ENCODE assay signal across 8 mouse cellular contexts in the genomic region with DNA sequence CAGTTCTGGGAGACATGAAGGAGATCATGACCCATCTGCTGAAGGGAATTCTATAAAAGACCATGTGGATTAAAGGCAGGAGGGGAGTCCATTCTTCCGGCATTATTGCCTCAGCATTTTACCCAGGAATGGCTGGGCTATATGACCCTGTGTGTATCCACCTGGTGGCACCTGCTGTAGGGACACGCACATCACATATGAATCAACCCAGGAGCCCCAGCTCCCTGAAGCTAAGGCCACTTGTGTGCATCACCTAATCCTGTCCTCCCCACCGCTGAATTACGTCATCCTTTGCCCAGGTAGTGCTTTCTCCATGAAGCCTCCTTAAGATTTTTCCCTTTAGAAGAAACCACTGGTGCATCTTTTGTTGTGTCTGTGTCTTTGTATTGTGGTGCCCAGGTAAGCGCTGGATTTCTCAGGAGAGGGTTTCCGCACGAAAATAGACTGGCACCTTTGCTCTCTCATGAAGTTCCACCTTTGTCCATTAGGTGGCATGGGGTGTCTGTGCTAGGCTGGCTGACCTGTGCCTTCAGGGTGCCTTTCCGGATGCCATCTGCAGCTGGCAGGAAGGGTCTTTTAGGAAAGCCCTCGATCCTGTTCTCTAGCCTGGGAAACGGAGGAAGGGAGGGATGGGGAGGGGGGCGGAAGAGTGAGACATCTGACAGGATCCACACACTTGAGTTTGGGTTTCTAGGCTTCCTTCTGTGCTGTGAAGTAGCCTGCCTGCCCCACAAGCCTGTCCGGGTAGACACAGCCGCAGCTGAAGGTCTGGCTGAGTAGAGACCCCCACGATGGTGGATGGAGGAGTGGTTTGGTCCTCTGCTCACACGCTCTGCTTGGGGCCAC. TPM values are rescaled to one million over a fixed set of nuclear protein-coding genes. Genes with fewer than 3 reads are reported as not detected.
DNase-seq lines count a peak whose midpoint lies in the region; ATAC-seq and TF ChIP-seq lines count a peak whose summit lies in the region.

No protein-coding gene starts in this region.

- peak; percentile 81 to 83 for DNase-seq in B cell, adult 2 months
- DNase-seq in embryo, embryonic 10 days (ENCODE audit: low spot score), result peak; percentile 86
- peak; percentile 51 to 64 for DNase-seq in heart, adult 9 months (ENCODE audit: low spot score in 2 of 2)
- peak; percentile 55 to 75 for DNase-seq in kidney, adult 8-10 months
- DNase-seq in liver, embryonic 14.5 days (ENCODE audit: low read depth in 3 of 3, low spot score in 3 of 3), result no peak
- peak; percentile 63 for DNase-seq in neural tube, embryonic 10.5 days (ENCODE audit: extremely low spot score, low spot score)
- peak; percentile 83 for DNase-seq in thymus, postnatal 14 days

- no peak overlapping the region for H3K27ac ChIP-seq in liver, embryonic 14.5 days

- H3K4me1 ChIP-seq in liver, embryonic 14.5 days (replicated peaks; ENCODE audit: control insufficient read depth in 2 of 2, insufficient read depth in 2 of 2, low read length in 1 of 2), result peaks cover 0 to 8% of the 10 kb centered on the region in 2 experiments; a peak in 2 of 4 replicates

- WGBS in liver, embryonic 14.5 days (ENCODE audit: insufficient replicate concordance), result 26% methylated on average over 15 of the region's 15 CpGs

- TF ChIP-seq CTCF in liver, embryonic 14.5 days (IDR thresholded peaks at IDR 0.05; ENCODE audit: low read depth), result peak; percentile 95

- H3K9ac ChIP-seq in liver, embryonic 14.5 days (replicated peaks), result no peak overlapping the region

- no peak overlapping the region for H3K4me3 ChIP-seq in liver, embryonic 14.5 days (ENCODE audit: insufficient read depth in 1 of 2, low read depth in 2 of 2, low read length in 2 of 2)

- no peak overlapping the region for H3K4me2 ChIP-seq in liver, embryonic 14.5 days (ENCODE audit: low read depth)

- no peaks in the 10 kb centered on the region for H3K27me3 ChIP-seq in liver, embryonic 14.5 days (ENCODE audit: control insufficient read depth, insufficient read depth, low read length)

- no peaks in the 10 kb centered on the region for H3K36me3 ChIP-seq in liver, embryonic 14.5 days (replicated peaks; ENCODE audit: control insufficient read depth, insufficient read depth, low read depth)

- peak; percentile 87 for ATAC-seq in activated CD4-positive, CD25-positive, alpha-beta regulatory T cell, adult 4 months
- ATAC-seq in liver, embryonic 14.5 days (ENCODE audit: insufficient read depth), result no peak

- no peak for TF ChIP-seq EP300 in liver, embryonic 14.5 days (IDR thresholded peaks at IDR 0.05; ENCODE audit: low read depth)

- no peaks in the 10 kb centered on the region for H3K9me3 ChIP-seq in liver, embryonic 14.5 days (ENCODE audit: control insufficient read depth, low read length)

RNA-seq across cellular contexts. Expression of a gene that starts 1.4 kb away (rescaled TPM):
- polyA plus RNA-seq in activated CD4-positive, CD25-positive, alpha-beta regulatory T cell, adult 4 months (2017; shearing (Covaris generic)), result 100 to 1,000 TPM; 130 to 131 TPM
- 71.1 and 73.9 TPM in 2 replicates for polyA plus RNA-seq in liver, embryonic 14.5 days (2012; rRNA removed)
- 50.3 and 61.1 TPM in 2 replicates for polyA plus RNA-seq in liver, embryonic 14.5 days (2014; fragmentation: Nextera tagmentation; extraction: Ambion mirVana)

RNA-seq across cellular contexts. Expression of a gene that starts 2.3 kb away (rescaled TPM):
- not detected for polyA plus RNA-seq in activated CD4-positive, CD25-positive, alpha-beta regulatory T cell, adult 4 months (2017; shearing (Covaris generic))
- polyA plus RNA-seq in liver, embryonic 14.5 days (2012; rRNA removed), result 0.06 and 0.15 TPM in 2 replicates
- 0.05 TPM in 1 of 2 replicates, not detected in the other for polyA plus RNA-seq in liver, embryonic 14.5 days (2014; fragmentation: Nextera tagmentation; extraction: Ambion mirVana)

RNA-seq across cellular contexts. Expression of a gene that starts 7.3 kb away (rescaled TPM):
- not detected for polyA plus RNA-seq in activated CD4-positive, CD25-positive, alpha-beta regulatory T cell, adult 4 months (2017; shearing (Covaris generic))
- polyA plus RNA-seq in liver, embryonic 14.5 days (2012; rRNA removed), result 18.2 and 22.2 TPM in 2 replicates
- polyA plus RNA-seq in liver, embryonic 14.5 days (2014; fragmentation: Nextera tagmentation; extraction: Ambion mirVana), result 37.5 and 41.2 TPM in 2 replicates

RNA-seq across cellular contexts. Expression of a gene that starts 35.7 kb away (rescaled TPM):
- 10 to 100 TPM; 10.7 to 12.9 TPM for polyA plus RNA-seq in activated CD4-positive, CD25-positive, alpha-beta regulatory T cell, adult 4 months (2017; shearing (Covaris generic))
- polyA plus RNA-seq in liver, embryonic 14.5 days (2012; rRNA removed), result 2.1 and 3.1 TPM in 2 replicates
- polyA plus RNA-seq in liver, embryonic 14.5 days (2014; fragmentation: Nextera tagmentation; extraction: Ambion mirVana), result 6.0 and 7.5 TPM in 2 replicates

RNA-seq across cellular contexts. Expression of a gene that starts 35.9 kb away (rescaled TPM):
- 10 to 100 TPM; 21.1 to 25.4 TPM for polyA plus RNA-seq in activated CD4-positive, CD25-positive, alpha-beta regulatory T cell, adult 4 months (2017; shearing (Covaris generic))
- 22.1 and 24.4 TPM in 2 replicates for polyA plus RNA-seq in liver, embryonic 14.5 days (2012; rRNA removed)
- 28.0 and 30.6 TPM in 2 replicates for polyA plus RNA-seq in liver, embryonic 14.5 days (2014; fragmentation: Nextera tagmentation; extraction: Ambion mirVana)

Comparison
In these comparisons a context has a peak if more than half of its experiments do, and no peak if none do; other contexts are left out.
1. DNase-seq: peak in B cell, adult 2 months (2 of 2), embryo, embryonic 10 days (single experiment), heart, adult 9 months (2 of 2), kidney, adult 8-10 months (2 of 2), neural tube, embryonic 10.5 days (single experiment) and thymus, postnatal 14 days (single experiment); none in liver, embryonic 14.5 days (0 of 3).
2. RNA of a gene that starts 7.3 kb away (polyA plus RNA-seq): 18.2 to 41.2 TPM in liver, embryonic 14.5 days; not detected in activated CD4-positive, CD25-positive, alpha-beta regulatory T cell, adult 4 months; every median in the first group is over 10 times any median in the second.